In genomic region chr5:35674081-35674555, GRCm38 (mm10) we compare ENCODE assay signal across 8 mouse cellular contexts. TPM values are rescaled to one million over a fixed set of nuclear protein-coding genes. Genes with fewer than 3 reads are reported as not detected.
DNase-seq lines count a peak whose midpoint lies in the region; ATAC-seq lines count a peak whose summit lies in the region.

No protein-coding gene starts in this region.

- no peak overlapping the region for H3K9ac ChIP-seq in neural tube, embryonic 11.5 days (ENCODE audit: low read length)

- 0 out of 2 replicates have a peak overlapping the region, but pooled peaks have one; percentile 34 for H3K27ac ChIP-seq in neural tube, embryonic 11.5 days (ENCODE audit: low read depth, low read length)

- no peaks in the 10 kb centered on the region for H3K9me3 ChIP-seq in neural tube, embryonic 11.5 days (ENCODE audit: control insufficient read depth, low read length)

- no peak for DNase-seq in neural tube, embryonic 11.5 days (ENCODE audit: low spot score)
- no peak for DNase-seq in neural tube, embryonic 10.5 days (ENCODE audit: extremely low spot score, low spot score)
- peak; percentile 68 for DNase-seq in gastrocnemius, postnatal 14 days
- peak; percentile 97 for DNase-seq in kidney, adult 9 months
- DNase-seq in mesoderm, embryonic 11.5 days (ENCODE audit: low read depth, low spot score): peak; percentile 46
- no peak for DNase-seq in layer of hippocampus, adult 11-12 months (ENCODE audit: low spot score)
- DNase-seq in c-Kit-positive CD71-positive TER-119-positive erythroid progenitor cells, embryonic 14.5 days (ENCODE audit: low spot score): no peak
- DNase-seq in retina, embryonic 14.5 days (ENCODE audit: low spot score): no peak

- H3K4me1 ChIP-seq in neural tube, embryonic 11.5 days (ENCODE audit: control insufficient read depth, insufficient read depth, low read length): 0 out of 2 replicates have a peak, but pooled peaks cover 5% of the 10 kb centered on the region

- H3K27me3 ChIP-seq in neural tube, embryonic 11.5 days (ENCODE audit: control insufficient read depth, insufficient read depth, low read length): peaks cover 17% of the 10 kb centered on the region

- H3K4me3 ChIP-seq in neural tube, embryonic 11.5 days (ENCODE audit: low read depth, low read length): no peak overlapping the region

- no peak for ATAC-seq in neural tube, embryonic 11.5 days (ENCODE audit: insufficient read depth, low FRiP score, low TSS enrichment)

- H3K36me3 ChIP-seq in neural tube, embryonic 11.5 days (ENCODE audit: control insufficient read depth, insufficient read depth, low read length): no peaks in the 10 kb centered on the region

- no peak overlapping the region for H3K4me2 ChIP-seq in neural tube, embryonic 11.5 days (ENCODE audit: low read depth)

- WGBS in neural tube, embryonic 11.5 days: 74% methylated on average over 4 of the region's 4 CpGs

- intact Hi-C loops in gastrocnemius, postnatal 14 days (cut with DNase I; ENCODE audit: low total_unique reads): no loop called here

RNA-seq across cellular contexts. Expression of gene Htra3, which starts 5.5 kb away (rescaled TPM):
- polyA plus RNA-seq in neural tube, embryonic 11.5 days (2014; fragmentation: Nextera tagmentation; extraction: Ambion mirVana): 7.5 and 7.9 TPM in 2 replicates
- total RNA-seq in gastrocnemius, postnatal 14 days (2021): 10 to 100 TPM; 49.9 to 54.6 TPM

Comparison
In these comparisons a context has a peak if more than half of its experiments do, and no peak if none do; other contexts are left out.
1. DNase-seq: peak in gastrocnemius, postnatal 14 days (single experiment), kidney, adult 9 months (single experiment) and mesoderm, embryonic 11.5 days (single experiment); none in neural tube, embryonic 11.5 days (single experiment), neural tube, embryonic 10.5 days (single experiment), layer of hippocampus, adult 11-12 months (single experiment), c-Kit-positive CD71-positive TER-119-positive erythroid progenitor cells, embryonic 14.5 days (single experiment) and retina, embryonic 14.5 days (single experiment).